Comparison of ENCODE assay signal across 8 mouse cellular contexts in genomic region chr2:115581989-115582608, GRCm38 (mm10). TPM values are rescaled to one million over a fixed set of nuclear protein-coding genes. Genes with fewer than 3 reads are reported as not detected.
DNase-seq lines count a peak whose midpoint lies in the region; ATAC-seq and TF ChIP-seq lines count a peak whose summit lies in the region.

No protein-coding gene starts in this region.

- H3K4me2 ChIP-seq in intestine, embryonic 16.5 days (ENCODE audit: low read depth, low read length), result peak overlapping the region; percentile 85

- 66% methylated on average over 10 of the region's 10 CpGs for WGBS in embryonic facial prominence, embryonic 10.5 days
- WGBS in intestine, embryonic 16.5 days, result 66% methylated on average over 10 of the region's 10 CpGs
- 66% methylated on average over 10 of the region's 10 CpGs for WGBS in olfactory bulb, adult 2 months

- no peaks in the 10 kb centered on the region for H3K9me3 ChIP-seq in embryonic facial prominence, embryonic 10.5 days
- H3K9me3 ChIP-seq in intestine, embryonic 16.5 days (ENCODE audit: control insufficient read depth, low read length), result no peaks in the 10 kb centered on the region

- peak overlapping the region; percentile 67 for H3ac ChIP-seq in C2C12 (ENCODE audit: control insufficient read depth, insufficient read length, low read depth)

- H3K4me3 ChIP-seq in C2C12 (ENCODE audit: insufficient read depth, poor library complexity, severe bottlenecking), result peak overlapping the region; percentile 68
- peak overlapping the region; percentile 76 for H3K4me3 ChIP-seq in embryonic facial prominence, embryonic 10.5 days
- H3K4me3 ChIP-seq in intestine, embryonic 16.5 days (ENCODE audit: low read length), result peak overlapping the region; percentile 74
- H3K4me3 ChIP-seq in olfactory bulb, adult 2 months (ENCODE audit: insufficient read depth, low read depth, low read length), result peak overlapping the region; percentile 84

- TF ChIP-seq POLR2A in olfactory bulb, adult 2 months (IDR thresholded peaks at IDR 0.05; ENCODE audit: insufficient read depth, low read depth, low read length), result no peak

- no peaks in the 10 kb centered on the region for H3K27me3 ChIP-seq in C2C12 (ENCODE audit: control insufficient read depth, insufficient read depth, insufficient read length)
- H3K27me3 ChIP-seq in embryonic facial prominence, embryonic 10.5 days (replicated peaks; ENCODE audit: low read depth, poor library complexity, severe bottlenecking), result no peaks in the 10 kb centered on the region
- no peaks in the 10 kb centered on the region for H3K27me3 ChIP-seq in intestine, embryonic 16.5 days (replicated peaks; ENCODE audit: control insufficient read depth, insufficient read depth, low read length)

- peak overlapping the region; percentile 92 for H3K27ac ChIP-seq in embryonic facial prominence, embryonic 10.5 days (replicated peaks)
- H3K27ac ChIP-seq in intestine, embryonic 16.5 days (ENCODE audit: low read length), result peak overlapping the region; percentile 85
- peak overlapping the region; percentile 66; the same call in 1 of the 2 replicates for H3K27ac ChIP-seq in olfactory bulb, adult 2 months (ENCODE audit: insufficient read depth, low read depth, low read length)

- H3K9ac ChIP-seq in intestine, embryonic 16.5 days (ENCODE audit: low read depth, low read length), result peak overlapping the region; percentile 82

- peaks cover 8% of the 10 kb centered on the region for H3K79me3 ChIP-seq in C2C12 (ENCODE audit: low read depth)

- peaks cover 47% of the 10 kb centered on the region for H3K79me2 ChIP-seq in C2C12 (ENCODE audit: control insufficient read depth, insufficient read depth)

- ATAC-seq in intestine, embryonic 16.5 days, result no peak

- peaks cover 34% of the 10 kb centered on the region for H3K4me1 ChIP-seq in embryonic facial prominence, embryonic 10.5 days
- peaks cover 12% of the 10 kb centered on the region for H3K4me1 ChIP-seq in intestine, embryonic 16.5 days (ENCODE audit: control insufficient read depth, insufficient read depth, low read length)
- H3K4me1 ChIP-seq in olfactory bulb, adult 2 months (ENCODE audit: control insufficient read depth, insufficient read depth, low read length), result peaks cover 4% of the 10 kb centered on the region; the same call in 1 of the 2 replicates

- peak; percentile 3 for DNase-seq in heart, adult 8-10 months (ENCODE audit: low spot score)
- DNase-seq in heart, adult 9 months (ENCODE audit: low spot score in 2 of 2), result no peak
- no peak for DNase-seq in embryonic facial prominence, embryonic 10.5 days (ENCODE audit: low spot score)
- DNase-seq in thymus, postnatal 0 days (ENCODE audit: low spot score), result no peak
- DNase-seq in right cerebral cortex, adult 18-20 months, result no peak

- no peaks in the 10 kb centered on the region for H3K36me3 ChIP-seq in C2C12 (ENCODE audit: control insufficient read depth, insufficient read depth)
- no peaks in the 10 kb centered on the region for H3K36me3 ChIP-seq in embryonic facial prominence, embryonic 10.5 days (replicated peaks)
- H3K36me3 ChIP-seq in intestine, embryonic 16.5 days (ENCODE audit: control insufficient read depth, insufficient read depth, low read length), result no peaks in the 10 kb centered on the region

- TF ChIP-seq CTCF in C2C12 (IDR thresholded peaks at IDR 0.05; ENCODE audit: control insufficient read depth, insufficient read depth, insufficient read length), result no peak
- TF ChIP-seq CTCF in olfactory bulb, adult 2 months (IDR thresholded peaks at IDR 0.05; ENCODE audit: insufficient read depth, low read depth, low read length), result no peak

TF ChIP-seq in C2C12, 6 proteins besides CTCF, POLR2A, EP300 and RAD21:
- TF ChIP-seq FOSL1 (IDR thresholded peaks at IDR 0.05; ENCODE audit: insufficient read depth, low read length, poor library complexity, severe bottlenecking), result no peak
- no peak for TF ChIP-seq MAX (IDR thresholded peaks at IDR 0.05)
- TF ChIP-seq MYOD1 (IDR thresholded peaks at IDR 0.05; ENCODE audit: control insufficient read depth, insufficient read length, low read depth), result no peak
- TF ChIP-seq USF1 (IDR thresholded peaks at IDR 0.05; ENCODE audit: low read depth), result no peak
- no peak for TF ChIP-seq CEBPB (IDR thresholded peaks at IDR 0.05; ENCODE audit: low read depth)
- no peak for TF ChIP-seq MYOG (IDR thresholded peaks at IDR 0.05; ENCODE audit: control insufficient read depth, extremely low read depth, insufficient read length)

RNA-seq across cellular contexts. Expression of gene BC052040, which starts 0.6 kb away (rescaled TPM):
- 1 to 10 TPM; 2.0 to 3.1 (median 2.9) TPM for total RNA-seq in heart, adult 8-10 months (2022)
- 4.5 TPM for polyA plus RNA-seq in C2C12 (2012; fragmentation: generic; extraction: Trizol)
- polyA plus RNA-seq in embryonic facial prominence, embryonic 10.5 days (2016; fragmentation: Nextera tagmentation; extraction: Ambion mirVana), result 20.8 and 22.8 TPM in 2 replicates
- polyA plus RNA-seq in intestine, embryonic 16.5 days (2015; fragmentation: Nextera tagmentation; extraction: Ambion mirVana), result 14.2 and 14.8 TPM in 2 replicates
- not detected in 2 replicates for polyA plus RNA-seq in olfactory bulb, adult 2 months (2012; ENCODE audit: insufficient read depth, insufficient read length, low replicate concordance, missing spikeins)
- polyA plus RNA-seq in thymus, postnatal 0 days (2015; fragmentation: Nextera tagmentation; extraction: Ambion mirVana), result 6.2 and 9.3 TPM in 2 replicates
